Mouse (Mus musculus): ENCODE results near the gene March6. TPM values are rescaled to one million over a fixed set of nuclear protein-coding genes. Genes with fewer than 3 reads are reported as not detected.

Gene March6
- polyA plus RNA-seq, 1 experiment from 2014 or later, result 21.7 TPM

DNA sequence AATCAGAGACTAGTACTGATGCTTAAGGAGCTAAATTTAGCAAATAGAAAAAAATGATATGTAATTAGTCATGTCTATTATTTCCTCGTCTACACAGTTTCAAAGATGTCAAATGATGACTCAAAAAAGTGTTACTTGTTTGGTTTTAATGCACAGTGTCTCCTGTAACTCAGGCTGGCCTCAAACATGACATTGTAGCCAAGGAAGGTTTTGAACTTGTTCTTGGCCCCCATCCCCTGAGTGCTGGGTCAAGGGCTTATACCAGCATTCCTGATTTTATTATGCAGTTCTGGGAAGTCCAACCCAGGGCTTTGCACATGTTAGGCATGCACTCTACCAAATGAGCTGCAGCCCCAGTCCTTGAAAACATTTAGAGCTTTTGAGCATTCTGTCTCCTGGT is 34.9 kb upstream of the March6 start:
- H3K27ac ChIP-seq (ENCODE audit: low read length), result no peak overlapping the region
- H3K9ac ChIP-seq (ENCODE audit: low read depth, low read length), result no peak overlapping the region
- no peak for ATAC-seq
- H3K4me3 ChIP-seq (ENCODE audit: low read length), result no peak overlapping the region
- H3K9me3 ChIP-seq (ENCODE audit: control insufficient read depth, low read length), result no peaks in the 10 kb centered on the region; the same call in 1 of the 2 replicates
- 66% methylated on average over 1 of the region's 1 CpGs for WGBS
- peaks cover 15% of the 10 kb centered on the region for H3K4me1 ChIP-seq (ENCODE audit: control insufficient read depth, insufficient read depth, low read length)
- no peaks in the 10 kb centered on the region for H3K36me3 ChIP-seq (ENCODE audit: control insufficient read depth, insufficient read depth, low read length)
- H3K4me2 ChIP-seq (ENCODE audit: low read depth, low read length), result no peak overlapping the region
- H3K27me3 ChIP-seq (replicated peaks; ENCODE audit: control insufficient read depth, insufficient read depth, low read length), result no peaks in the 10 kb centered on the region

DNA sequence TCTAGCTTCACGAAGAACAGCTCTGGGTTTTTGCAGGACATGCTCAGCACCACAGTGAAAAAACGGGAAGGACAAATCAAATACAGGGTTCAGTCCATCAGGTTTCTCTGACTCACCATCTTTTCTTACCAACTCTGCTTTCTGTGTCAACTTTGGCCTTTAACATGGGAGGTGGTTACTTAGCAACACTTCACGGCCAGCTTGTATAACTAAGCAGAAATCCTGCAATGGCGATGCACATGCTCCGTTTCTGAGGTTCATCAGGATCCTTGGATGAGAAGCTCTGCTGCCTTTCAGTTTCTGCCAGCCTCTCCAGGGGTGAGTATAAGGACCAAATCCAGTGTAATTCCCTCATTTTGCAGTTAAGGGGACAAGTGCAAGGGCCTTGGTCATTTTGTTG is 34.3 kb upstream of the March6 start, which contains the start of gene Cmbl:
TSS of gene Cmbl (plus strand) at position 206 of the 400 bp plus-strand sequence.
- no peaks in the 10 kb centered on the region for H3K36me3 ChIP-seq (ENCODE audit: control insufficient read depth, insufficient read depth, low read length)
- WGBS, result 55% methylated on average over 5 of the region's 5 CpGs

DNA sequence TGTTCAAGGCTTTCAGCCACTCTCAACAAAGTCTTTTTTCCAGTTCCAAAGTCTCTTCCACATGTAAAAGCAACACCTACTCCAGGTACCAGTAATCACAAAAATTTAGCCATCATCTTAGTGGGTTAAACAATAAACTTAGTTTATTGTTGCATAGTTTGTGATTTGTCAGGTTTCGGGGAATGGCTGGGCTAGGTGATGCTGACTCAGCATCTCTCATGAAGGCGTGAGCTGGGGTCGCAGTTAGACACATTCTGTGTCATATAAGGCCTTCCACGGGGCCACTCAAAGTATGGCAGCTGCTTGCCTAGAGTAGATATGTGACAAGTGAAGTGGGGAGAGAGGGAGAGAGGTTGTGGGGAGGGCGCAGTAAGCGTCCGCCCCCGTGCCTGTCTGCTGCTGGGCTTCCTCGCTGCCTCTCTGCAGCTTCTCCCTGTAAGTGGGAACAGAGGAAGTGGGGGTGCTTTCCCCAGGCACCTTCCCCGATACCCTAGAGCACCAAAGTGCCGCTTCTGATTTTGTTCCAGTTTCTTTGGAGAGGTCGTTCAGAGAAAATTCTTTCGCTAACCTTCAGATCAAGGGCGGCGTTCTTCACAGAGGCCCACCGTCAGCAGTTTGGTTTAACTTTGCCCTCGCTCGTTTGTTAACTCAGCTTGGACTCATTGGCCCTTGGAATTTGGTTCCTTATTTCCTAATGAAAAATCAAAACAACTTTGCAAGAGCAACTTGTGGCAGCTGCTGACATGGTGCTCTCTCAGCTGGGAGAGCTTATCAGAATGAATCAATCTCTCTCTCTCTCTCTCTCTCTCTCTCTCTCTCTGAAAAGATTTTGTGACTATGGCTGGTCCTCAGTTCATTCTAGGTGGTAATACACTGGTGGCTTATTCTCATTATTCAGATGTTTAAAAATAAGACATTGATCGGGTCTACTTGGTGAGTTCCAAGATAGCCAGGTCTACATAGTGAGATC is 33.0 kb upstream of the March6 start:
- Histone ChIP-seq H3K27ac (ENCODE audit: low read length) (peak overlapping the region; percentile 68), H3K27me3 (replicated peaks; ENCODE audit: control insufficient read depth, insufficient read depth, low read length) (no peaks in the 10 kb centered on the region), H3K4me1 (ENCODE audit: control insufficient read depth, insufficient read depth, low read length) (peaks cover 11% of the 10 kb centered on the region), H3K9me3 (ENCODE audit: control insufficient read depth, low read length) (no peaks in the 10 kb centered on the region; the same call in 1 of the 2 replicates), H3K36me3 (ENCODE audit: control insufficient read depth, insufficient read depth, low read length) (no peaks in the 10 kb centered on the region), H3K4me3 (ENCODE audit: low read length) (no peak overlapping the region), H3K4me2 (ENCODE audit: low read depth, low read length) (peak overlapping the region; percentile 17), H3K9ac (ENCODE audit: low read depth, low read length) (0 out of 2 replicates have a peak overlapping the region, but pooled peaks have one; percentile 3)
- peak; percentile 54 for ATAC-seq
- WGBS, result 53% methylated on average over 19 of the region's 19 CpGs

More for the DNA sequence above, 34.3 kb upstream of the March6 start, which contains the start of gene Cmbl:
- no peaks in the 10 kb centered on the region for H3K27me3 ChIP-seq (replicated peaks; ENCODE audit: control insufficient read depth, insufficient read depth, low read length)
- peaks cover 11% of the 10 kb centered on the region for H3K4me1 ChIP-seq (ENCODE audit: control insufficient read depth, insufficient read depth, low read length)
- no peak within 1 kb of the TSS for H3K4me2 ChIP-seq (ENCODE audit: low read depth, low read length)
- H3K9me3 ChIP-seq (ENCODE audit: control insufficient read depth, low read length), result no peaks in the 10 kb centered on the region; the same call in 1 of the 2 replicates
- ATAC-seq, result no peak
- peak within 1 kb of the TSS; percentile 68; the same call in 1 of the 2 replicates for H3K27ac ChIP-seq (ENCODE audit: low read length)
- H3K9ac ChIP-seq (ENCODE audit: low read depth, low read length), result no peak within 1 kb of the TSS
- no peak within 1 kb of the TSS for H3K4me3 ChIP-seq (ENCODE audit: low read length)

DNA sequence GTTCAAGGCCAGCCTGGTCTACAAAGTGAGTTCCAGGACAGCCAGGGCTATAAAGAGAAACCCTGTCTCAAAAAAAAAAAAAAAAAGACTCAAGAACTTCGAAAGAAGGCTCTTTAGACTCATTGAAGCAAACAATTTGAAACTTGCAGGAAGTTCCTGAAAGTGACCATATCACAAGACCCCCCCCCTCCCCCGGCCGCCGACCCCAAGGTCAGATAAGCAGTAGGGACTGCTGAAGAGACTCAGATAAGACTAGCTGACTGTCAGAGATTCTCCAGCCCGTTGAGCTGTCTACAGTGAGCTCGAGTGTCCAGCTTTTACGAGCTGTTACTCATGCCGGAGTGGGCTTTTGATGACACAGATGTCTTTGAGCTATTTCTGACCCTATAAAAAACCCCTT is 32.0 kb upstream of the March6 start:
- H3K27ac ChIP-seq (ENCODE audit: low read length), result peak overlapping the region; percentile 68; the same call in 1 of the 2 replicates
- H3K4me1 ChIP-seq (ENCODE audit: control insufficient read depth, insufficient read depth, low read length), result peaks cover 3% of the 10 kb centered on the region; the same call in 1 of the 2 replicates
- no peaks in the 10 kb centered on the region for H3K36me3 ChIP-seq (ENCODE audit: control insufficient read depth, insufficient read depth, low read length)
- H3K4me2 ChIP-seq (ENCODE audit: low read depth, low read length), result no peak overlapping the region
- H3K9me3 ChIP-seq (ENCODE audit: control insufficient read depth, low read length), result no peaks in the 10 kb centered on the region; the same call in 1 of the 2 replicates
- no peaks in the 10 kb centered on the region for H3K27me3 ChIP-seq (replicated peaks; ENCODE audit: control insufficient read depth, insufficient read depth, low read length)
- 63% methylated on average over 8 of the region's 8 CpGs for WGBS
- H3K4me3 ChIP-seq (ENCODE audit: low read length), result no peak overlapping the region
- no peak overlapping the region for H3K9ac ChIP-seq (ENCODE audit: low read depth, low read length)
- no peak for ATAC-seq

DNA sequence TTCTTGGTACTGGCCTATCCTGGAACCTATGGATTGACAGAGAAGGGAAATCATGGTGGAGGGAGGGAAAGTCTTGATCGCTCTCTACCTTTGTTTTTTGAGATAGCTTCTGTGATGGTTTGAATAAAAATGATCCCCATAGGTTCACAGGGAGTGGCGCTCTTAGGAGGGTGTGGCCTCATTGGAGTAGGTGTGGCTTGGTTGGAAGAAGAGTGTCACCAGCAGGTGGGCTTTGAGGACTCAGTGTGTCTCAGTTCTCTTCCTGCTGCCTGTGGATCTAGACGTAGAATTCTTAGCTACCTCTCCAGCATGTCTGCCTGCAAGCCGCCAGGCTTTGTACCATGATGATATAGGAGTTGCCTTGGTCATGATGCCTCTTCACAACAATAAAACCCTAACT is 31.1 kb upstream of the March6 start:
- no peak overlapping the region for H3K4me3 ChIP-seq (ENCODE audit: low read length)
- no peaks in the 10 kb centered on the region; the same call in 1 of the 2 replicates for H3K9me3 ChIP-seq (ENCODE audit: control insufficient read depth, low read length)
- no peak overlapping the region for H3K4me2 ChIP-seq (ENCODE audit: low read depth, low read length)
- H3K27ac ChIP-seq (ENCODE audit: low read length), result no peak overlapping the region
- no peak overlapping the region for H3K9ac ChIP-seq (ENCODE audit: low read depth, low read length)
- WGBS, result 94% methylated on average over 4 of the region's 4 CpGs
- no peaks in the 10 kb centered on the region for H3K36me3 ChIP-seq (ENCODE audit: control insufficient read depth, insufficient read depth, low read length)
- no peak for ATAC-seq
- no peaks in the 10 kb centered on the region for H3K27me3 ChIP-seq (replicated peaks; ENCODE audit: control insufficient read depth, insufficient read depth, low read length)
- peaks cover 3% of the 10 kb centered on the region; the same call in 1 of the 2 replicates for H3K4me1 ChIP-seq (ENCODE audit: control insufficient read depth, insufficient read depth, low read length)

DNA sequence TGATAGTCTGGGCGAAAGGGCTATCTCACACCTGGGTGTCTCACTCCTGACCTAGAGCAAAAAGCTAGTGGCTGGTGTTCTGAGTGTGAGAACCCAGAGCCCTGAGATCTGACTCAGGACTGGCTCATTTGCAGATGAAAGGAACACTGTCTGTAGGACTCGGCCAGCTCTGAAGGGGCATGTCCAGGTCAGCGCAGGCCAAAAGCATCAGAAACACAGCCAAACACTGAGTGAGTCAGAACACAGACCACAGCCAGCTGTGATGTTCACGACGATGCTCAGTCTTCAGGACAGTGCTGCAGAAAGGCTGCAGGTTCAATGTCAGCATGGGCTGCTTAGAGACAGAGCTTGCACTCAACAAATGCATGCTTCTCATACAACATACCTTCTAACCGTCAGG is 30.5 kb upstream of the March6 start:
- H3K9me3 ChIP-seq (ENCODE audit: control insufficient read depth, low read length), result no peaks in the 10 kb centered on the region; the same call in 1 of the 2 replicates
- no peak for ATAC-seq
- H3K4me2 ChIP-seq (ENCODE audit: low read depth, low read length), result no peak overlapping the region
- H3K4me1 ChIP-seq (ENCODE audit: control insufficient read depth, insufficient read depth, low read length), result peaks cover 3% of the 10 kb centered on the region; the same call in 1 of the 2 replicates
- no peak overlapping the region for H3K4me3 ChIP-seq (ENCODE audit: low read length)
- 76% methylated on average over 6 of the region's 6 CpGs for WGBS
- H3K36me3 ChIP-seq (ENCODE audit: control insufficient read depth, insufficient read depth, low read length), result no peaks in the 10 kb centered on the region
- H3K27me3 ChIP-seq (replicated peaks; ENCODE audit: control insufficient read depth, insufficient read depth, low read length), result no peaks in the 10 kb centered on the region
- no peak overlapping the region for H3K27ac ChIP-seq (ENCODE audit: low read length)
- no peak overlapping the region for H3K9ac ChIP-seq (ENCODE audit: low read depth, low read length)

DNA sequence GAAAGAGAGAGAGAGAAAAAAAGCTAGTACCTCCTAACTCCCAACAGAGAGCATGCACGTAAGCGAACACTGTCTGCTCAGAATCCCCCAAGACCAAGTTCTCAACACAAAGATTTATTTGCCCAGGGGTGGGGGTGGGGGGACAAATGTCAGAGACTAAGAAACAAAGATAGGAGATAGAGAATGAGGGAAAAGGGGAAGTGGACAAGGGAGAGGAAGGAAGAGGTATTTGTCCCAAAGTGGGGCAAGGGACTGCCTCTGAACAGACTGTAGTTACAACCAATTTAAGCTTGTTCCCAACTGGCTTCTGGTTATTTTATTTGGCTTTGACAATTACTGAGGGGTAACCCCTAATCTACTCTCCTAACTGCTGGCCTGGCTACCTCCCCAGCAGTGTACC is 24.0 kb upstream of the March6 start:
- ATAC-seq, result no peak
- Histone ChIP-seq H3K9ac (ENCODE audit: low read depth, low read length) (no peak overlapping the region), H3K4me3 (ENCODE audit: low read length) (no peak overlapping the region), H3K27me3 (replicated peaks; ENCODE audit: control insufficient read depth, insufficient read depth, low read length) (no peaks in the 10 kb centered on the region), H3K36me3 (ENCODE audit: control insufficient read depth, insufficient read depth, low read length) (no peaks in the 10 kb centered on the region), H3K9me3 (ENCODE audit: control insufficient read depth, low read length) (no peaks in the 10 kb centered on the region), H3K27ac (ENCODE audit: low read length) (no peak overlapping the region), H3K4me1 (ENCODE audit: control insufficient read depth, insufficient read depth, low read length) (no peaks in the 10 kb centered on the region), H3K4me2 (ENCODE audit: low read depth, low read length) (no peak overlapping the region)
- WGBS, result 82% methylated on average over 2 of the region's 2 CpGs

DNA sequence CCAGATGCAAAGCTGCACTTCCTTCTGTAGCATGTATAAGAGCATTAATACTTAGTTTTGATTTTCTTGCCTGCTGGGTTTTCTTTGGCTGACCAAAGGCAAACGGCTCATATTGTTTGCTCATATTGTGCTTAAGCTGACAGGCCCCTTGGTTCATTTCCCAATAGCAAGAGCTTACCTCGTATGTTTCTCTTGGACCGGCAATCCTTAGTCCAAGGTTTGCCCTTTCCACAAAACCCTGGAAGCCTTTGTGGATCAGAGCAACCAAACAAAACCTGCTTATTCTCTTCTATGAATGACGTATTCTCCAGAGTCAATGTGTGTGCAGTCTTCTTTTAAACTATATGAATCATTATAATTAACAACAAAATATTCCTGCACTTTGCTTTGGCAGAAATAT is 19.5 kb upstream of the March6 start:
- Histone ChIP-seq H3K27me3 (replicated peaks; ENCODE audit: control insufficient read depth, insufficient read depth, low read length) (no peaks in the 10 kb centered on the region), H3K4me1 (ENCODE audit: control insufficient read depth, insufficient read depth, low read length) (peaks cover 2% of the 10 kb centered on the region; the same call in 1 of the 2 replicates), H3K36me3 (ENCODE audit: control insufficient read depth, insufficient read depth, low read length) (no peaks in the 10 kb centered on the region), H3K4me3 (ENCODE audit: low read length) (no peak overlapping the region), H3K9me3 (ENCODE audit: control insufficient read depth, low read length) (no peaks in the 10 kb centered on the region), H3K9ac (ENCODE audit: low read depth, low read length) (no peak overlapping the region), H3K27ac (ENCODE audit: low read length) (no peak overlapping the region), H3K4me2 (ENCODE audit: low read depth, low read length) (no peak overlapping the region)
- 75% methylated on average over 4 of the region's 4 CpGs for WGBS
- ATAC-seq, result no peak

DNA sequence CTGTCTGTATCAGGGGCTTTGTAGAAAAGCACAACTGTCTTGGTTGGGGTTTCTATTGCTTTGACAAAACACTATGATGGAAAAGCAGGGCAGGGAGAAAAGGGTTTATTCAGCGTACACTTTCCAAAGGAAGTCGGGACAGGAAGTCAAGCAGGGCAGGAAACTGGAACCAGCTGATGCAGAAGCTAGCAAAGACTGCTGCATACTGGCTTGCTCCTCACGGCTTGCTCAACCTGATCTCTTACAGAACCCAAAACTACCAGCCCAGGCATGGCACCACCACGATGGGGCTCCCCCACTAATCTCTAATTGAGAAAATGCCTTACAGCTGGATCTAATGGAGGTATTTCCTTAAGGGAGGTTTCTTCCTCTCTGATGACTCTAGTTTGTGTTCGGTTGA is 16.6 kb upstream of the March6 start:
- 76% methylated on average over 5 of the region's 5 CpGs for WGBS
- Histone ChIP-seq H3K4me2 (ENCODE audit: low read depth, low read length) (no peak overlapping the region), H3K27ac (ENCODE audit: low read length) (no peak overlapping the region), H3K36me3 (ENCODE audit: control insufficient read depth, insufficient read depth, low read length) (no peaks in the 10 kb centered on the region), H3K9me3 (ENCODE audit: control insufficient read depth, low read length) (no peaks in the 10 kb centered on the region), H3K4me3 (ENCODE audit: low read length) (no peak overlapping the region), H3K4me1 (ENCODE audit: control insufficient read depth, insufficient read depth, low read length) (peaks cover 7% of the 10 kb centered on the region; the same call in 1 of the 2 replicates), H3K27me3 (replicated peaks; ENCODE audit: control insufficient read depth, insufficient read depth, low read length) (no peaks in the 10 kb centered on the region), H3K9ac (ENCODE audit: low read depth, low read length) (no peak overlapping the region)
- ATAC-seq, result no peak
